In genomic region chr12:80153078-80153477, GRCm38 (mm10) we compare ENCODE assay signal across 22 mouse cellular contexts. TPM values are rescaled to one million over a fixed set of nuclear protein-coding genes. Genes with fewer than 3 reads are reported as not detected.
DNase-seq lines count a peak whose midpoint lies in the region; ATAC-seq and TF ChIP-seq lines count a peak whose summit lies in the region.
"Had no signal": no experiment of that assay in that cellular context is flagged by ENCODE, and none has a peak within 500 bp of the region (broad histone marks: within the 10 kb centered on the region; RNA-seq: fewer than 3 reads in every experiment).

No protein-coding gene starts in this region.

- H3K27me3 ChIP-seq in kidney, adult 2 months (replicated peaks; ENCODE audit: control insufficient read depth, insufficient read depth, low read length): no peaks in the 10 kb centered on the region
- H3K27me3 ChIP-seq in lung, postnatal 0 days (replicated peaks; ENCODE audit: insufficient read depth, low read length): no peaks in the 10 kb centered on the region
- peaks cover 9% of the 10 kb centered on the region for H3K27me3 ChIP-seq in G1E (ENCODE audit: insufficient read depth, low read length)
- H3K27me3 ChIP-seq in kidney, embryonic 16.5 days (ENCODE audit: insufficient read depth, low read length): no peaks in the 10 kb centered on the region
- H3K27me3 ChIP-seq: embryonic facial prominence, embryonic 15.5 days; forebrain, embryonic 15.5 days; hindbrain, embryonic 12.5 days; limb, embryonic 12.5 days; megakaryocyte, embryonic 14.5 days; midbrain, embryonic 13.5 days; stomach, embryonic 15.5 days had no signal

- peak; percentile 15; the same call in 1 of the 2 replicates for TF ChIP-seq CTCF in kidney, adult 2 months (conservative IDR thresholded peaks at IDR 0.05; ENCODE audit: insufficient read depth, insufficient read length, low read depth, low read length)
- TF ChIP-seq CTCF in lung, postnatal 0 days (IDR thresholded peaks at IDR 0.05): peak; percentile 16; the same call in 1 of the 2 replicates
- TF ChIP-seq CTCF in G1E (IDR thresholded peaks at IDR 0.05; ENCODE audit: low read depth, low read length): 0 out of 2 replicates have a peak, but pooled peaks have one; percentile 10

- no peak overlapping the region for H3K9ac ChIP-seq in lung, postnatal 0 days (replicated peaks; ENCODE audit: low read depth)
- no peak overlapping the region for H3K9ac ChIP-seq in kidney, embryonic 16.5 days (replicated peaks; ENCODE audit: low read length)
- H3K9ac ChIP-seq: embryonic facial prominence, embryonic 15.5 days; forebrain, embryonic 15.5 days; hindbrain, embryonic 12.5 days; limb, embryonic 12.5 days; midbrain, embryonic 13.5 days; stomach, embryonic 15.5 days had no signal

- TF ChIP-seq EP300 in lung, postnatal 0 days (IDR thresholded peaks at IDR 0.05): no peak

- no peak overlapping the region for H3K4me2 ChIP-seq in lung, postnatal 0 days (replicated peaks; ENCODE audit: low read depth, low read length)
- no peak overlapping the region for H3K4me2 ChIP-seq in kidney, embryonic 16.5 days (replicated peaks; ENCODE audit: low read depth, low read length)
- H3K4me2 ChIP-seq: embryonic facial prominence, embryonic 15.5 days; forebrain, embryonic 15.5 days; hindbrain, embryonic 12.5 days; limb, embryonic 12.5 days; midbrain, embryonic 13.5 days; stomach, embryonic 15.5 days had no signal

- no peak overlapping the region for H3K4me3 ChIP-seq in kidney, adult 2 months (ENCODE audit: insufficient read depth, low read depth, low read length)
- H3K4me3 ChIP-seq in lung, postnatal 0 days (ENCODE audit: low read depth, low read length): no peak overlapping the region
- H3K4me3 ChIP-seq in G1E (ENCODE audit: low read depth, low read length): no peak overlapping the region
- H3K4me3 ChIP-seq in kidney, embryonic 16.5 days (ENCODE audit: low read length): no peak overlapping the region
- H3K4me3 ChIP-seq: embryonic facial prominence, embryonic 15.5 days; forebrain, embryonic 15.5 days; heart, adult 2 months; hindbrain, embryonic 12.5 days; limb, embryonic 12.5 days; megakaryocyte, embryonic 14.5 days; midbrain, embryonic 13.5 days; stomach, embryonic 15.5 days had no signal

- DNase-seq in kidney, adult 2 months: no peak
- no peak for DNase-seq in kidney, adult 8-10 months
- DNase-seq in lung, postnatal 0 days (ENCODE audit: low spot score): no peak
- no peak for DNase-seq in lung, postnatal 25 days (ENCODE audit: low spot score)
- DNase-seq in G1E (ENCODE audit: low spot score): no peak
- DNase-seq in induced T-regulatory cell, adult 2 months (ENCODE audit: low read depth): peak; percentile 34
- no peak for DNase-seq in kidney, adult 9 months
- DNase-seq: adrenal gland, postnatal 14 days; cerebellum, adult 9-10 months; gastrocnemius, postnatal 25 days; heart, adult 2 months; kidney, postnatal 14 days; layer of hippocampus, postnatal 36 days; lung, postnatal 36 days had no signal

- ATAC-seq in lung, postnatal 0 days: no peak
- ATAC-seq in G1E (ENCODE audit: extremely low read depth, insufficient number of reproducible peaks, low FRiP score, poor library complexity, severe bottlenecking): no peak
- no peak for ATAC-seq in kidney, embryonic 16.5 days (ENCODE audit: low FRiP score, low TSS enrichment)
- ATAC-seq: forebrain, embryonic 15.5 days; midbrain, embryonic 13.5 days had no signal

- no peaks in the 10 kb centered on the region for H3K9me3 ChIP-seq in lung, postnatal 0 days (ENCODE audit: low read length)
- peaks cover 9% of the 10 kb centered on the region for H3K9me3 ChIP-seq in G1E (replicated peaks)
- peaks cover 5% of the 10 kb centered on the region; the same call in 1 of the 2 replicates for H3K9me3 ChIP-seq in kidney, embryonic 16.5 days (ENCODE audit: low read length)
- H3K9me3 ChIP-seq: embryonic facial prominence, embryonic 15.5 days; forebrain, embryonic 15.5 days; midbrain, embryonic 13.5 days; stomach, embryonic 15.5 days had no signal

- TF ChIP-seq POLR2A in kidney, adult 2 months (IDR thresholded peaks at IDR 0.05; ENCODE audit: low read depth, low read length): no peak

- no peaks in the 10 kb centered on the region for H3K36me3 ChIP-seq in kidney, adult 2 months (ENCODE audit: control insufficient read depth, insufficient read depth, low read length)
- no peaks in the 10 kb centered on the region for H3K36me3 ChIP-seq in lung, postnatal 0 days (ENCODE audit: insufficient read depth, low read length)
- H3K36me3 ChIP-seq in G1E (replicated peaks): no peaks in the 10 kb centered on the region
- H3K36me3 ChIP-seq in kidney, embryonic 16.5 days (ENCODE audit: insufficient read depth, low read length): no peaks in the 10 kb centered on the region
- H3K36me3 ChIP-seq: embryonic facial prominence, embryonic 15.5 days; forebrain, embryonic 15.5 days; hindbrain, embryonic 12.5 days; limb, embryonic 12.5 days; midbrain, embryonic 13.5 days; stomach, embryonic 15.5 days had no signal

- no peak overlapping the region for H3K27ac ChIP-seq in kidney, adult 2 months (ENCODE audit: insufficient read depth, low read depth, low read length)
- H3K27ac ChIP-seq in lung, postnatal 0 days (ENCODE audit: low read length): no peak overlapping the region
- no peak overlapping the region for H3K27ac ChIP-seq in kidney, embryonic 16.5 days (ENCODE audit: low read length)
- H3K27ac ChIP-seq: embryonic facial prominence, embryonic 15.5 days; forebrain, embryonic 15.5 days; heart, adult 2 months; hindbrain, embryonic 12.5 days; limb, embryonic 12.5 days; midbrain, embryonic 13.5 days; stomach, embryonic 15.5 days had no signal

- 85% methylated on average over 6 of the region's 6 CpGs for WGBS in kidney, adult 2 months
- WGBS in lung, postnatal 0 days: 81% methylated on average over 6 of the region's 6 CpGs
- WGBS in kidney, embryonic 16.5 days: 83% methylated on average over 6 of the region's 6 CpGs

- 0 out of 2 replicates have a peak, but pooled peaks cover 2% of the 10 kb centered on the region for H3K4me1 ChIP-seq in kidney, adult 2 months (ENCODE audit: control insufficient read depth, insufficient read depth, low read length)
- no peaks in the 10 kb centered on the region for H3K4me1 ChIP-seq in lung, postnatal 0 days (ENCODE audit: insufficient read depth, low read depth, low read length)
- peaks cover 14% of the 10 kb centered on the region for H3K4me1 ChIP-seq in G1E (ENCODE audit: insufficient read depth, low read depth, low read length)
- H3K4me1 ChIP-seq in kidney, embryonic 16.5 days (ENCODE audit: insufficient read depth, low read length): no peaks in the 10 kb centered on the region
- H3K4me1 ChIP-seq: forebrain, embryonic 15.5 days; hindbrain, embryonic 12.5 days; limb, embryonic 12.5 days; midbrain, embryonic 13.5 days; stomach, embryonic 15.5 days had no signal

RNA-seq across cellular contexts. Expression of gene Zfp36l1, which starts 40.3 kb away (rescaled TPM):
- 109 and 111 TPM in 2 replicates for polyA plus RNA-seq in kidney, adult 2 months (2012; rRNA removed)
- polyA plus RNA-seq in lung, postnatal 0 days (2015; fragmentation: Nextera tagmentation; extraction: Ambion mirVana): 123 and 145 TPM in 2 replicates
- total RNA-seq in G1E (2014; fragmentation: Nextera tagmentation): 281 and 283 TPM in 2 replicates
- 31.4 and 40.3 TPM in 2 replicates for total RNA-seq in G1E (2017)
- polyA plus RNA-seq in G1E (2012): 357 and 385 TPM in 2 replicates
- polyA plus RNA-seq in kidney, embryonic 16.5 days (2015; fragmentation: Nextera tagmentation; extraction: Ambion mirVana): 130 and 153 TPM in 2 replicates
